Mouse (Mus musculus) heart, embryonic 11.5 days (tissue): ENCODE measurements around the gene Mov10. TPM values are rescaled to one million over a fixed set of nuclear protein-coding genes. Genes with fewer than 3 reads are reported as not detected.
"Not testable (repeated sequence)": the region's sequence is repeated elsewhere in the genome, so short reads cannot be mapped to it uniquely, and the experiment has no call there.

Source experiments
- ATAC-seq: fragments of 200-750 bp; cut with Nextera tagmentation; replicated peaks from 2 replicates; pipeline ENCODE4 v1.8.0; 2017; ENCODE audit warnings: moderate library complexity; ENCODE audit not compliant: insufficient number of reproducible peaks, low FRiP score, low TSS enrichment
- H3K27ac ChIP-seq: fragments of 300-500 bp; sonication (generic); 2 replicates; pipeline ENCODE4 v1.5.1; 2014; ENCODE audit warnings: mild to moderate bottlenecking, low read depth, low read length
- H3K27me3 ChIP-seq: fragments of 300-500 bp; sonication (generic); 2 replicates; pipeline ENCODE4 v1.6.1; 2014; ENCODE audit warnings: mild to moderate bottlenecking, low read length, mixed read lengths; ENCODE audit not compliant: control insufficient read depth, insufficient read depth
- H3K36me3 ChIP-seq: fragments of 300-500 bp; sonication (generic); 2 replicates; pipeline ENCODE4 v1.6.1; 2014; ENCODE audit warnings: mild to moderate bottlenecking, low read length, moderate library complexity, mixed read lengths; ENCODE audit not compliant: control insufficient read depth, insufficient read depth
- H3K4me1 ChIP-seq: fragments of 300-500 bp; sonication (generic); 2 replicates; pipeline ENCODE4 v1.6.1; 2014; ENCODE audit warnings: low read length; ENCODE audit not compliant: control insufficient read depth, insufficient read depth
- H3K4me2 ChIP-seq: fragments of 300-500 bp; sonication (generic); 2 replicates; pipeline ENCODE4 v1.6.1; 2014; ENCODE audit warnings: mild to moderate bottlenecking, moderate library complexity
- H3K4me3 ChIP-seq: fragments of 300-500 bp; sonication (generic); 2 replicates; pipeline ENCODE4 v1.5.1; 2014; ENCODE audit warnings: low read depth, low read length
- H3K9ac ChIP-seq: fragments of 300-500 bp; sonication (generic); 2 replicates; pipeline ENCODE4 v1.6.1; 2014; ENCODE audit warnings: mild to moderate bottlenecking, low read depth, low read length, moderate library complexity
- H3K9me3 ChIP-seq: fragments of 300-500 bp; sonication (generic); replicated peaks from 2 replicates; pipeline ENCODE4 v1.6.1; 2016; ENCODE audit warnings: low read length; ENCODE audit not compliant: control insufficient read depth
- WGBS: fragments of 180-500 bp; shearing (Covaris S2); extraction: QIAGEN DNeasy Blood & Tissue Kit; methylation state at CpG from one replicate; pipeline ENCODE4 v1.1.7; 2014; ENCODE audit not compliant: insufficient replicate concordance; 5-methylcytosine and 5-hydroxymethylcytosine counted together
- polyA plus RNA-seq: library from polyadenylated mRNA; unstranded; fragments of >200 nt; fragmentation: Nextera tagmentation; extraction: Ambion mirVana; gene quantifications from 2 replicates; pipeline ENCODE4 v1.2.1, GENCODE M21; 2014

Gene Mov10
- polyA plus RNA-seq, 1 experiment from 2014 or later, result 41.2 TPM

- 93% methylated on average over 2 of the region's 2 CpGs for WGBS
- Histone ChIP-seq H3K4me3 (no peak overlapping the region), H3K27ac (no peak overlapping the region), H3K27me3 (no peaks in the 10 kb centered on the region), H3K9ac (no peak overlapping the region), H3K4me1 (peaks cover 20% of the 10 kb centered on the region), H3K9me3 (no peaks in the 10 kb centered on the region), H3K4me2 (no peak overlapping the region), H3K36me3 (no peaks in the 10 kb centered on the region)
- ATAC-seq, result no peak
Measured at GRCm38 (mm10) chr3:104815346-104815745, 3.0 kb downstream of the Mov10 start.

GRCm38 (mm10) chr3:104814746-104815145 is 3.6 kb downstream of the Mov10 start:
- WGBS, result 97% methylated on average over 1 of the region's 1 CpGs
- Histone ChIP-seq H3K27me3 (no peaks in the 10 kb centered on the region), H3K4me2 (no peak overlapping the region)

GRCm38 (mm10) chr3:104813227-104813626 is 5.1 kb downstream of the Mov10 start:
- not testable (repeated sequence) for H3K9me3 ChIP-seq, H3K4me3 ChIP-seq, ATAC-seq, H3K4me1 ChIP-seq, H3K27ac ChIP-seq, H3K9ac ChIP-seq, H3K27me3 ChIP-seq, H3K36me3 ChIP-seq, H3K4me2 ChIP-seq
- WGBS, result 89% methylated on average over 7 of the region's 7 CpGs

More at GRCm38 (mm10) chr3:104814746-104815145, 3.6 kb downstream of the Mov10 start:
- H3K9me3 ChIP-seq, result no peaks in the 10 kb centered on the region
- peaks cover 19% of the 10 kb centered on the region for H3K4me1 ChIP-seq
- ATAC-seq, result no peak
- no peaks in the 10 kb centered on the region for H3K36me3 ChIP-seq
- H3K9ac ChIP-seq, result no peak overlapping the region
- H3K27ac ChIP-seq, result no peak overlapping the region
- H3K4me3 ChIP-seq, result no peak overlapping the region

GRCm38 (mm10) chr3:104812254-104812653 is 6.1 kb downstream of the Mov10 start:
- 83% methylated on average over 4 of the region's 4 CpGs for WGBS
- H3K27me3 ChIP-seq, result no peaks in the 10 kb centered on the region
- H3K4me1 ChIP-seq, result peaks cover 8% of the 10 kb centered on the region
- no peaks in the 10 kb centered on the region for H3K9me3 ChIP-seq
- no peak overlapping the region for H3K9ac ChIP-seq
- no peak overlapping the region for H3K4me2 ChIP-seq
- ATAC-seq, result no peak
- H3K36me3 ChIP-seq, result no peaks in the 10 kb centered on the region
- H3K4me3 ChIP-seq, result no peak overlapping the region
- no peak overlapping the region for H3K27ac ChIP-seq

- no peak for ATAC-seq
- Histone ChIP-seq H3K4me1 (peaks cover 4% of the 10 kb centered on the region), H3K36me3 (no peaks in the 10 kb centered on the region), H3K9ac (no peak overlapping the region), H3K4me2 (no peak overlapping the region), H3K27me3 (no peaks in the 10 kb centered on the region), H3K9me3 (no peaks in the 10 kb centered on the region), H3K27ac (no peak overlapping the region), H3K4me3 (no peak overlapping the region)
- whole genome bisulfite sequencing, result 17% methylated on average over 3 of the region's 3 CpGs
Measured at GRCm38 (mm10) chr3:104811752-104812151, 6.6 kb downstream of the Mov10 start.

GRCm38 (mm10) chr3:104805539-104805938 is 12.8 kb downstream of the Mov10 start:
- Histone ChIP-seq H3K27me3 (no peaks in the 10 kb centered on the region), H3K4me2 (no peak overlapping the region), H3K4me3 (no peak overlapping the region), H3K27ac (no peak overlapping the region), H3K4me1 (peaks cover 10% of the 10 kb centered on the region), H3K9ac (no peak overlapping the region), H3K9me3 (no peaks in the 10 kb centered on the region), H3K36me3 (peaks cover 21% of the 10 kb centered on the region)
- no peak for ATAC-seq
- WGBS, result 59% methylated on average over 9 of the region's 9 CpGs

GRCm38 (mm10) chr3:104804312-104804711 is 14.1 kb downstream of the Mov10 start:
- H3K27me3 ChIP-seq, result no peaks in the 10 kb centered on the region
- H3K4me2 ChIP-seq, result no peak overlapping the region
- H3K27ac ChIP-seq, result no peak overlapping the region
- peaks cover 10% of the 10 kb centered on the region for H3K4me1 ChIP-seq
- peaks cover 29% of the 10 kb centered on the region for H3K36me3 ChIP-seq
- ATAC-seq, result no peak
- H3K9me3 ChIP-seq, result no peaks in the 10 kb centered on the region
- 86% methylated on average over 10 of the region's 10 CpGs for WGBS
- H3K4me3 ChIP-seq, result no peak overlapping the region
- H3K9ac ChIP-seq, result no peak overlapping the region

GRCm38 (mm10) chr3:104801481-104801880 is 16.9 kb downstream of the Mov10 start:
- Histone ChIP-seq H3K9ac (no peak overlapping the region), H3K36me3 (peaks cover 37% of the 10 kb centered on the region), H3K4me3 (no peak overlapping the region), H3K27me3 (no peaks in the 10 kb centered on the region), H3K9me3 (no peaks in the 10 kb centered on the region), H3K27ac (no peak overlapping the region), H3K4me2 (no peak overlapping the region), H3K4me1 (peaks cover 10% of the 10 kb centered on the region)
- 85% methylated on average over 6 of the region's 6 CpGs for WGBS
- no peak for ATAC-seq

GRCm38 (mm10) chr3:104800681-104801080 is 17.7 kb downstream of the Mov10 start:
- peaks cover 40% of the 10 kb centered on the region for H3K36me3 ChIP-seq
- WGBS, result 91% methylated on average over 11 of the region's 11 CpGs
- H3K9me3 ChIP-seq, result no peaks in the 10 kb centered on the region
- H3K4me2 ChIP-seq, result no peak overlapping the region
- H3K27me3 ChIP-seq, result no peaks in the 10 kb centered on the region
- H3K4me1 ChIP-seq, result peaks cover 11% of the 10 kb centered on the region
- H3K27ac ChIP-seq, result no peak overlapping the region
- no peak overlapping the region for H3K4me3 ChIP-seq
- no peak for ATAC-seq
- H3K9ac ChIP-seq, result no peak overlapping the region
